Mouse (Mus musculus): ENCODE measurements at regions not wholly inside any gene's neighbourhood (a gene's known extent, or its start where the extent isn't known, plus 50 kb on each side); places are given as distances from the start of the nearest gene placed in this dataset.

- Histone ChIP-seq H3K4me1 (no peaks in the 10 kb centered on the region), H3K36me3 (replicated peaks) (no peaks in the 10 kb centered on the region), H3K4me3 (replicated peaks) (no peak overlapping the region), H3K27me3 (no peaks in the 10 kb centered on the region), H3K27ac (no peak overlapping the region), H3K4me2 (no peak overlapping the region), H3K9me3 (no peaks in the 10 kb centered on the region), H3K9ac (no peak overlapping the region)
- WGBS: 38% methylated on average over 1 of the region's 1 CpGs
- ATAC-seq (ENCODE audit: low FRiP score): peak; percentile 41; the same call in 1 of the 2 replicates
Measured at GRCm38 (mm10) chr10:16664483-16664882, 1058.5 kb upstream of the Cited2 start.

DNA sequence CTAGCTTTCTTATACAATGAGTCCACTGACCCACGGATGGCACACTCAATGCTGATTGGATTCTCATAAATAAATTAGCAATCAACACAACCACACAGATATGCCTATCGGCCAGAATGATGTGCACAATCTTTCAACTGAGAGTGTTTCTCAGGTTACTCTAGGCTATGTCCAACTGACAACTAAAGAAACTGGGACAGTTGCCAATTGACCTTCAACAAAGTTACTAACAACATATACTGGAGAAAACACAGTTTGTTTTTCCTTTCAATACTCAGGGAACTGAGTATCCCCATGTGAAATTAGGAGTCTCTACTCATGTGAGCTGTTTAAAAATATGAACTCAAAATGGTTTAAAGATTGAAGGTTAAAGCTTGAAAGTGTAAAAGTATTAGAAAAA lies 1052.7 kb upstream of the Cited2 start:
- WGBS: 66% methylated on average over 2 of the region's 2 CpGs
- Histone ChIP-seq H3K4me1 (no peaks in the 10 kb centered on the region), H3K9ac (no peak overlapping the region), H3K36me3 (replicated peaks) (no peaks in the 10 kb centered on the region), H3K4me3 (replicated peaks) (no peak overlapping the region), H3K27me3 (no peaks in the 10 kb centered on the region), H3K9me3 (no peaks in the 10 kb centered on the region), H3K4me2 (no peak overlapping the region), H3K27ac (no peak overlapping the region)
- ATAC-seq (ENCODE audit: low FRiP score): no peak

- no peak for ATAC-seq (ENCODE audit: low FRiP score)
- H3K4me3 ChIP-seq (replicated peaks): no peak overlapping the region
- H3K4me1 ChIP-seq: no peaks in the 10 kb centered on the region
- H3K9ac ChIP-seq: no peak overlapping the region
- 87% methylated on average over 3 of the region's 3 CpGs for WGBS
- no peaks in the 10 kb centered on the region for H3K9me3 ChIP-seq
- no peaks in the 10 kb centered on the region for H3K36me3 ChIP-seq (replicated peaks)
- no peak overlapping the region for H3K4me2 ChIP-seq
- H3K27me3 ChIP-seq: no peaks in the 10 kb centered on the region
- H3K27ac ChIP-seq: no peak overlapping the region
Measured at GRCm38 (mm10) chr10:16681001-16681400, 1042.0 kb upstream of the Cited2 start.

- no peak overlapping the region for H3K9ac ChIP-seq
- 98% methylated on average over 1 of the region's 1 CpGs for WGBS
- ATAC-seq (ENCODE audit: low FRiP score): no peak
- H3K4me2 ChIP-seq: no peak overlapping the region
- H3K4me1 ChIP-seq: no peaks in the 10 kb centered on the region
- H3K4me3 ChIP-seq (replicated peaks): no peak overlapping the region
- no peaks in the 10 kb centered on the region for H3K9me3 ChIP-seq
- H3K27ac ChIP-seq: no peak overlapping the region
- no peaks in the 10 kb centered on the region for H3K36me3 ChIP-seq (replicated peaks)
- H3K27me3 ChIP-seq: no peaks in the 10 kb centered on the region
Measured at GRCm38 (mm10) chr10:16685352-16685751, 1037.7 kb upstream of the Cited2 start.

- H3K27ac ChIP-seq: no peak overlapping the region
- no peak for ATAC-seq (ENCODE audit: low FRiP score)
- H3K9ac ChIP-seq: no peak overlapping the region
- H3K4me1 ChIP-seq: no peaks in the 10 kb centered on the region
- 72% methylated on average over 2 of the region's 2 CpGs for WGBS
- H3K9me3 ChIP-seq: no peaks in the 10 kb centered on the region
- no peak overlapping the region for H3K4me2 ChIP-seq
- no peak overlapping the region for H3K4me3 ChIP-seq (replicated peaks)
- no peaks in the 10 kb centered on the region for H3K36me3 ChIP-seq (replicated peaks)
- H3K27me3 ChIP-seq: no peaks in the 10 kb centered on the region
Measured at GRCm38 (mm10) chr10:16706976-16707375, 1016.0 kb upstream of the Cited2 start.

DNA sequence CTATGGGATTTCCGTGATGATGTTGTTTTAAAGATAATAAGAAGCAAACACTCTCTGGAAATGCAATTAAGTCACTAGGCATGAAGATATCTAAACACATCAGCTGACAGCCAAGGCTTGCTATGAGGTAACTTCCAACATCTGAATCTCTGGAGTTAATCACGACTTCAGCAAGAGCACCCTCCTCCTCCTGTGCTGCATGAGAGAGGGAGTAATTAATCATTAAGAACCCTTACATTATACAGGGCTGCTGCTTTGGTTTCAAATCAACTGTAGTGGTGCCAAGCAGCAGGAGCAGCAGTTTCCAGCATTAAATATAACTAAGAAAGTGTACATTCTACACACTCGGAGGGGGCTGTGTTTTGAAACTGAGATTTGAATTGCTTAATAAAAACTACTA lies 1009.9 kb upstream of the Cited2 start:
- Histone ChIP-seq H3K9me3 (no peaks in the 10 kb centered on the region), H3K27me3 (no peaks in the 10 kb centered on the region), H3K9ac (no peak overlapping the region), H3K27ac (no peak overlapping the region), H3K4me1 (no peaks in the 10 kb centered on the region), H3K4me2 (no peak overlapping the region), H3K36me3 (replicated peaks) (no peaks in the 10 kb centered on the region), H3K4me3 (replicated peaks) (no peak overlapping the region)
- WGBS: 60% methylated on average over 3 of the region's 3 CpGs
- peak; percentile 17; the same call in 1 of the 2 replicates for ATAC-seq (ENCODE audit: low FRiP score)

DNA sequence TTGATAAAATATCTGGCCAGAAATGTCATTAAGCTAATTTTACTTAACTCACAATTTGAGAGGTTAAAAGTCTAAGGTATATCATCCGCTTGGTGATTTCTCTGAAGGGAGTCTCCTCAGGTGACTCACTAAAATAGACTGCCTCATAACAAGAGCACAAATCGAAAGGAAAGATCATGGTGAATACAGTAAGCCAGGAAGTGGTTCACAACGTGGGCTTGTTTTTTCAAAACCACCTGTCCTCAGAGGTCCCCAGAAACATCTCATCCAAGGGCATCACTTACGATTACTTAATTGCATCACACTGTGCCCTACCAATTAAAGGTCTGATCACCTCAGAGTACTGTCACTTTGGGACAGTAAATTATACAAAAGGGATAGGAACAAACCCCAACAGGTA lies 1009.0 kb upstream of the Cited2 start:
- no peaks in the 10 kb centered on the region for H3K9me3 ChIP-seq
- no peak overlapping the region for H3K9ac ChIP-seq
- no peak overlapping the region for H3K4me2 ChIP-seq
- H3K36me3 ChIP-seq (replicated peaks): no peaks in the 10 kb centered on the region
- no peak overlapping the region for H3K27ac ChIP-seq
- H3K4me3 ChIP-seq (replicated peaks): no peak overlapping the region
- no peak for ATAC-seq (ENCODE audit: low FRiP score)
- no peaks in the 10 kb centered on the region for H3K4me1 ChIP-seq
- H3K27me3 ChIP-seq: no peaks in the 10 kb centered on the region
- WGBS: 82% methylated on average over 4 of the region's 4 CpGs

DNA sequence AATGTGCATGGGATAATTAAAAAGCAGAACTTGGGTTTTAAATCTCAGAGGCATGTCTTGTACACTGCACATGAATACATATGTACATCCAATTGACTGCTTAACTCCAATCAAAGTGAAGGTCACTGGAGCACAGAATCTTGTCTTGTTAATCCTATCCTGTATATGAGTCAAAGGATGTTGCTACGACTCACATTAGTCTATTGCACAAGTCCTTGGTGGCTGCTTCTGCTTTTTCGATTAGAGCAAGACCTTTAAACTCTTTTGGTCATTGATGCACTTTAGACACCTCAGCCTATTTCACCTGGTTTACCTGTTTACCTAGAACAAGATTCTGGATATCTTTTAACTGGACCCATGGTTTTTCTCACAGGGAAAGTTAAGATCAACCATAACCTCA lies 1008.5 kb upstream of the Cited2 start:
- Histone ChIP-seq H3K27ac (no peak overlapping the region), H3K4me1 (no peaks in the 10 kb centered on the region), H3K4me3 (replicated peaks) (no peak overlapping the region), H3K9me3 (no peaks in the 10 kb centered on the region), H3K4me2 (no peak overlapping the region), H3K36me3 (replicated peaks) (no peaks in the 10 kb centered on the region), H3K9ac (no peak overlapping the region), H3K27me3 (no peaks in the 10 kb centered on the region)
- WGBS: 88% methylated on average over 2 of the region's 2 CpGs
- ATAC-seq (ENCODE audit: low FRiP score): no peak

GRCm38 (mm10) chr10:16742246-16742645 lies 980.8 kb upstream of the Cited2 start:
- Histone ChIP-seq H3K9ac (no peak overlapping the region), H3K9me3 (no peaks in the 10 kb centered on the region), H3K4me1 (no peaks in the 10 kb centered on the region), H3K4me2 (no peak overlapping the region), H3K4me3 (replicated peaks) (no peak overlapping the region), H3K36me3 (replicated peaks) (no peaks in the 10 kb centered on the region), H3K27ac (no peak overlapping the region), H3K27me3 (no peaks in the 10 kb centered on the region)
- no peak for ATAC-seq (ENCODE audit: low FRiP score)

DNA sequence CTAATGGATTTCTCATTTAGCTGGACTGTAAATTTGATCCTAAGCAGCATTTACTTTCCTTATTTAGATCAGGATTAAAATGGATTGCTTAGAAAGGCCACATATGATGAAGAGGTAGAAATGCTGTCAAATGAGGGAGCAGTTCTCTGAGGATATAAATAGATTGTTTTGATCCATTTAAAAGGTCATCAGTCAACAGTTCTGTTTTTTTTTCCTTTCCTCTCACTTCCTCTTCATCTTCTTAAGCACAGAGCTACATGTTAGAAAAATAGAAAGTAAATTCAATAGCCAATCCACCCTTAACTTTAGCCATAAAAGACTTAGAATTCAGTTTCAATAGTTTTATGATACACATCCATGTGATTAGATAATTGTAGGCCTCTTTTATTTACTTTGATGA lies 971.5 kb upstream of the Cited2 start:
- Histone ChIP-seq H3K9me3 (no peaks in the 10 kb centered on the region), H3K27ac (no peak overlapping the region), H3K4me3 (replicated peaks) (no peak overlapping the region), H3K9ac (no peak overlapping the region), H3K36me3 (replicated peaks) (no peaks in the 10 kb centered on the region), H3K4me1 (no peaks in the 10 kb centered on the region), H3K27me3 (no peaks in the 10 kb centered on the region), H3K4me2 (no peak overlapping the region)
- no peak for ATAC-seq (ENCODE audit: low FRiP score)

DNA sequence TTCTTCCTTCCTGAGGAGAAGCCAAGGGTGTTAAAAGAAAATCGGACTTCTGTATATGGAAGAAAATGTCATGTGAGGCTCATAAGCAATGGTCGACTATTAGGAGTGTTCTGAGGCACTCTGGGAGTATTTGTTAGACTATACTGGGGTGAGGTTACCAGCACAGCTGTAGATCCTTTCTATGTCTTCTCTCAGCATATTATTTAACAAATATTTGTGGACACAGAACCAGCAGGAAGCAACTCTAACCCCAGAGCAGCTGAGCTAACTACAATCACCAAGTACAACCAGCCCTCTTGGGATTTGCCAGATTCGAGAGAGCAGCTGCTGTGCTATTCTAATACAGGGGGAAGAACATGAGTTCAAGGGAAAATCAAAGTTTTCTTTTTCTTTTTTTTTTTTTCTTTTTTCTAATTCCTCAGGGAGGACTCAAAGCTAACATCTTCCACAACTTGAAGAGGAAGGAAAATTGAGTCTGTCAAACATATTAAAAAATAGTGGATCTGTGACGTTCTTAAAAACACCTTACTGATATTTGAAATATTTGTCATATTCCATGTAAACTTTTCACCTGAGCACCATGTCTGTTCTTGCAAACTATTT lies 933.3 kb upstream of the Cited2 start:
- Histone ChIP-seq H3K4me1 (no peaks in the 10 kb centered on the region), H3K27me3 (no peaks in the 10 kb centered on the region), H3K4me2 (no peak overlapping the region), H3K9ac (no peak overlapping the region), H3K4me3 (replicated peaks) (no peak overlapping the region), H3K27ac (no peak overlapping the region), H3K9me3 (no peaks in the 10 kb centered on the region), H3K36me3 (replicated peaks) (no peaks in the 10 kb centered on the region)
- ATAC-seq (ENCODE audit: low FRiP score): no peak
- WGBS: 73% methylated on average over 4 of the region's 4 CpGs

DNA sequence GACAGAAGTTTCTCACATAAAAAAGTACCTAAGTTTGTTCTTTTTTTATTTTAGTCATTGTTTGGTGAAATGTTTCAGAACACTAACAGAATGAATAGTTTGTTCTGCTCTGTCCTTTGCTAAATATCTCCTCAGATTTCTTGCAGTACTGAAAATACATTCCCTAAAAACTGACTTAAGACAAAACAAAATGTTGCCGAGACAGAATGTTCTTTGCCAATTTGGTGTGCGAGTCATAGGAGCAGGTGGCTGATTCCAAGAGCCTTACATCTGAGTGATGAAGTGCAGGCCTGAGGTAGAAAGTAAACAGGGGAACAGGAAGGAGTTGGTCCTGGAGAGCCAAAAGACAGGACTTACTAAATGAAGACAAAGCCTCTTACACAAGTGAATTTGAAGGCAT lies 919.0 kb upstream of the Cited2 start:
- no peak overlapping the region for H3K4me3 ChIP-seq (replicated peaks)
- H3K4me2 ChIP-seq: no peak overlapping the region
- H3K9ac ChIP-seq: no peak overlapping the region
- H3K27me3 ChIP-seq: no peaks in the 10 kb centered on the region
- H3K4me1 ChIP-seq: no peaks in the 10 kb centered on the region
- H3K36me3 ChIP-seq (replicated peaks): no peaks in the 10 kb centered on the region
- no peak overlapping the region for H3K27ac ChIP-seq
- 87% methylated on average over 2 of the region's 2 CpGs for WGBS
- no peaks in the 10 kb centered on the region for H3K9me3 ChIP-seq
- no peak for ATAC-seq (ENCODE audit: low FRiP score)

GRCm38 (mm10) chr10:16810716-16811115 lies 912.3 kb upstream of the Cited2 start:
- Histone ChIP-seq H3K27me3 (no peaks in the 10 kb centered on the region), H3K4me2 (no peak overlapping the region), H3K36me3 (replicated peaks) (no peaks in the 10 kb centered on the region), H3K4me1 (no peaks in the 10 kb centered on the region), H3K9me3 (no peaks in the 10 kb centered on the region), H3K4me3 (replicated peaks) (no peak overlapping the region), H3K9ac (no peak overlapping the region), H3K27ac (no peak overlapping the region)
- WGBS: 77% methylated on average over 2 of the region's 2 CpGs
- no peak for ATAC-seq (ENCODE audit: low FRiP score)
